Mouse (Mus musculus): ENCODE results near the gene 1700088E04Rik. TPM values are rescaled to one million over a fixed set of nuclear protein-coding genes. Genes with fewer than 3 reads are reported as not detected.
A peak's percentile ranks its signal among the peaks of the same experiment; 100 is the strongest.

1700088E04Rik gene
- polyA plus RNA-seq, 1 experiment from 2014 or later, result 6.9 TPM

DNA sequence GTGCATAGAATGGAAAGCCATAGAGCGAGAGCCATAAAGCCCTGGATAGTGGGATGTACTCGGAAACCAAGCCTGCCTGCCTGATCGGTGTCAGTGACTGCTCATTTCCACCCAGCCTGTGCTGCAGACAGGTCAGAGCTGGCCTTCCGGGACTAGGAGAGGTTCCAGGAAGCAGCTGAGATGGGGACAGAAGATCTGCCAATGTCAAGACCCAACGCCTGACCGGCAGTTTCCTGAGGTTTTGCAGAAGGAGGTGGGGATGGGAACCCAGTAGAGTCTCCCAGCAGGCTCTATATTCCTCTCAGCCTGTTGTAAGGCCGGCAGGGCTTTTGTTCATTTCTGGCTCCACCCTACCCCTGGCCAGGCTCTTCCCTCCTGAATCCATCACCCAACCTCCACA is 42.2 kb downstream of the 1700088E04Rik start:
- WGBS, result 55% methylated on average over 7 of the region's 7 CpGs
- peaks cover 39% of the 10 kb centered on the region for H3K4me1 ChIP-seq (ENCODE audit: control insufficient read depth, insufficient read depth, low read length)
- H3K27ac ChIP-seq (ENCODE audit: low read length), result peak overlapping the region; percentile 95
- no peaks in the 10 kb centered on the region for H3K9me3 ChIP-seq (replicated peaks; ENCODE audit: control insufficient read depth, low read length)
- H3K9ac ChIP-seq (ENCODE audit: low read length), result peak overlapping the region; percentile 28; the same call in 1 of the 2 replicates
- no peak for ATAC-seq (ENCODE audit: insufficient read depth, low FRiP score)
- no peak overlapping the region for H3K4me2 ChIP-seq (ENCODE audit: low read depth, low read length)
- no peaks in the 10 kb centered on the region for H3K36me3 ChIP-seq (ENCODE audit: control insufficient read depth, insufficient read depth, low read length)
- H3K27me3 ChIP-seq (ENCODE audit: control insufficient read depth, insufficient read depth, low read length), result no peaks in the 10 kb centered on the region
- no peak overlapping the region for H3K4me3 ChIP-seq (replicated peaks; ENCODE audit: low read length)

DNA sequence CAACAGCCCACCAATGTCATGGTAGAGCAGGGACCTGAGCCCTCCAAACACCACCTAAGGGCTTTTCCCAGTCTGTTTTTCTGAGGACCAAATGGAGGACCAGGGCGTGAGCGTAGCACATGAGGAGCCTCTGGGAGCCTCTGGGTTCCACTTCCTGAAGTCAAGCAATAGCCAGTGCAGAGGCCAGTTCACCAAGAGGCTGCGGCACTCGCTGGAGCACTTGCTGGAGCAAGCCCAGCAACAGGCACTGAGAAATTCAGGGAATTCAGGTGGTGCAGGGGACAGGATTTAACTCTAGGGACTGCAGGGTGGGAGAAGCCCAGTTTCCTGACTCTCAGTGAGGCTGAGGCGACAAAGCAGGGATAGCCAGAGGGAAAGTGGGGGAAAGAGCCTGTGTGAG is 42.8 kb downstream of the 1700088E04Rik start:
- H3K4me3 ChIP-seq (replicated peaks; ENCODE audit: low read length), result no peak overlapping the region
- 52% methylated on average over 5 of the region's 5 CpGs for WGBS
- H3K4me2 ChIP-seq (ENCODE audit: low read depth, low read length), result 0 out of 2 replicates have a peak overlapping the region, but pooled peaks have one; percentile 35
- H3K27me3 ChIP-seq (ENCODE audit: control insufficient read depth, insufficient read depth, low read length), result no peaks in the 10 kb centered on the region
- peak overlapping the region; percentile 95 for H3K27ac ChIP-seq (ENCODE audit: low read length)
- no peak for ATAC-seq (ENCODE audit: insufficient read depth, low FRiP score)
- no peaks in the 10 kb centered on the region for H3K36me3 ChIP-seq (ENCODE audit: control insufficient read depth, insufficient read depth, low read length)
- no peaks in the 10 kb centered on the region for H3K9me3 ChIP-seq (replicated peaks; ENCODE audit: control insufficient read depth, low read length)
- H3K9ac ChIP-seq (ENCODE audit: low read length), result peak overlapping the region; percentile 57
- H3K4me1 ChIP-seq (ENCODE audit: control insufficient read depth, insufficient read depth, low read length), result peaks cover 39% of the 10 kb centered on the region

DNA sequence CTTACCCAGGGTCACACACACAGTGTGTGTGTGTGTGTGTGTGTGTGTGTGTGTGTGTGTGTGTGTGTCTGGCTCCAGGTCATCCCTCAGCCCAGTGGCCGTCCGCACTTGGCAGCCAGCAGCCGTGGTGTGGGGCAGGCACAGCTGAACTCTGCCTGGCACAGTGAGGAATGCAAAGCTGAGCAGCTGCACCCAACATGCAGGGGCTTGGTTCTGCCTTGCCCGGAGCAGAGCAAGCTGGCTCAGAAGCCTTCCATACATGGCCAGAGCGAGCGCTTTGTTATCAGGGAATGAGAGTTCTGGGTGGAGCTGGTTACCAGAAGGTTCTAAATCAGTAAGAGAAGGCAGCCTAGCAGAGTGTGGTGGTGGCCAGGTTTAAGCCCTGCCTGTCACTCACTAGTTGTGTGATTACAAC is 43.4 kb downstream of the 1700088E04Rik start:
- Histone ChIP-seq H3K27ac (ENCODE audit: low read length) (peak overlapping the region; percentile 95), H3K4me3 (replicated peaks; ENCODE audit: low read length) (no peak overlapping the region), H3K36me3 (ENCODE audit: control insufficient read depth, insufficient read depth, low read length) (no peaks in the 10 kb centered on the region), H3K27me3 (ENCODE audit: control insufficient read depth, insufficient read depth, low read length) (no peaks in the 10 kb centered on the region), H3K9ac (ENCODE audit: low read length) (peak overlapping the region; percentile 57), H3K9me3 (replicated peaks; ENCODE audit: control insufficient read depth, low read length) (no peaks in the 10 kb centered on the region), H3K4me1 (ENCODE audit: control insufficient read depth, insufficient read depth, low read length) (peaks cover 39% of the 10 kb centered on the region), H3K4me2 (ENCODE audit: low read depth, low read length) (peak overlapping the region; percentile 35)
- 18% methylated on average over 6 of the region's 6 CpGs for WGBS
- ATAC-seq (ENCODE audit: insufficient read depth, low FRiP score), result peak; percentile 87

- no peak for ATAC-seq (ENCODE audit: insufficient read depth, low FRiP score)
- Histone ChIP-seq H3K4me3 (replicated peaks; ENCODE audit: low read length) (no peak overlapping the region), H3K9ac (ENCODE audit: low read length) (peak overlapping the region; percentile 57), H3K27ac (ENCODE audit: low read length) (peak overlapping the region; percentile 95), H3K4me2 (ENCODE audit: low read depth, low read length) (peak overlapping the region; percentile 35), H3K4me1 (ENCODE audit: control insufficient read depth, insufficient read depth, low read length) (peaks cover 39% of the 10 kb centered on the region), H3K36me3 (ENCODE audit: control insufficient read depth, insufficient read depth, low read length) (no peaks in the 10 kb centered on the region), H3K27me3 (ENCODE audit: control insufficient read depth, insufficient read depth, low read length) (no peaks in the 10 kb centered on the region), H3K9me3 (replicated peaks; ENCODE audit: control insufficient read depth, low read length) (no peaks in the 10 kb centered on the region)
- WGBS, result 15% methylated on average over 2 of the region's 2 CpGs
Observed at GRCm38 (mm10) chr15:79097135-79097534, 43.9 kb downstream of the 1700088E04Rik start.

GRCm38 (mm10) chr15:79096556-79096955 is 44.5 kb downstream of the 1700088E04Rik start:
- Histone ChIP-seq H3K36me3 (ENCODE audit: control insufficient read depth, insufficient read depth, low read length) (no peaks in the 10 kb centered on the region), H3K9me3 (replicated peaks; ENCODE audit: control insufficient read depth, low read length) (no peaks in the 10 kb centered on the region), H3K4me3 (replicated peaks; ENCODE audit: low read length) (no peak overlapping the region), H3K27ac (ENCODE audit: low read length) (peak overlapping the region; percentile 95), H3K4me1 (ENCODE audit: control insufficient read depth, insufficient read depth, low read length) (peaks cover 36% of the 10 kb centered on the region), H3K27me3 (ENCODE audit: control insufficient read depth, insufficient read depth, low read length) (no peaks in the 10 kb centered on the region), H3K4me2 (ENCODE audit: low read depth, low read length) (no peak overlapping the region), H3K9ac (ENCODE audit: low read length) (0 out of 2 replicates have a peak overlapping the region, but pooled peaks have one; percentile 19)
- 59% methylated on average over 3 of the region's 3 CpGs for WGBS
- no peak for ATAC-seq (ENCODE audit: insufficient read depth, low FRiP score)

DNA sequence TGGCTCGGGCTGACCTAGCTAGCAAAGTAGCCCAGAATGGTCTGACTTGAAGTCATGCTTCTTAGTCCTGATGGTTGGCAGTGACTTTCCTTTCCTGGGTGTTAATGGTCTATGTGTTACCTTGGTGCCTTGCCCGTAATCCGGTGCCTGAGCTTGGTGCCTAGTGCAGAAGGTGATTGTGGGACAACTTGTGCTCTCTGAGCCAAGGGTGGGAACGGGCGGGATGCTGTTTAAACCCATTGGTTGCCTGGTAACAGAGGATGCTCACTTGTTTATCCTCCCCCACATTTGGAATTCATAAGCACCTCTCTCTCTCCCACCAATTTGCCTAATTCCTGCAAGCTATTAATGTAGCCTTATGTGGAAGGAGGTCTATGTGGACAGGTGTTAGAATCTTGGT is 45.6 kb downstream of the 1700088E04Rik start:
- H3K27me3 ChIP-seq (ENCODE audit: control insufficient read depth, insufficient read depth, low read length), result no peaks in the 10 kb centered on the region
- no peak overlapping the region for H3K4me3 ChIP-seq (replicated peaks; ENCODE audit: low read length)
- H3K9me3 ChIP-seq (replicated peaks; ENCODE audit: control insufficient read depth, low read length), result no peaks in the 10 kb centered on the region
- no peak overlapping the region for H3K9ac ChIP-seq (ENCODE audit: low read length)
- peaks cover 29% of the 10 kb centered on the region for H3K4me1 ChIP-seq (ENCODE audit: control insufficient read depth, insufficient read depth, low read length)
- H3K27ac ChIP-seq (ENCODE audit: low read length), result 0 out of 2 replicates have a peak overlapping the region, but pooled peaks have one; percentile 95
- no peaks in the 10 kb centered on the region for H3K36me3 ChIP-seq (ENCODE audit: control insufficient read depth, insufficient read depth, low read length)
- H3K4me2 ChIP-seq (ENCODE audit: low read depth, low read length), result no peak overlapping the region
- 82% methylated on average over 5 of the region's 5 CpGs for WGBS
- no peak for ATAC-seq (ENCODE audit: insufficient read depth, low FRiP score)

DNA sequence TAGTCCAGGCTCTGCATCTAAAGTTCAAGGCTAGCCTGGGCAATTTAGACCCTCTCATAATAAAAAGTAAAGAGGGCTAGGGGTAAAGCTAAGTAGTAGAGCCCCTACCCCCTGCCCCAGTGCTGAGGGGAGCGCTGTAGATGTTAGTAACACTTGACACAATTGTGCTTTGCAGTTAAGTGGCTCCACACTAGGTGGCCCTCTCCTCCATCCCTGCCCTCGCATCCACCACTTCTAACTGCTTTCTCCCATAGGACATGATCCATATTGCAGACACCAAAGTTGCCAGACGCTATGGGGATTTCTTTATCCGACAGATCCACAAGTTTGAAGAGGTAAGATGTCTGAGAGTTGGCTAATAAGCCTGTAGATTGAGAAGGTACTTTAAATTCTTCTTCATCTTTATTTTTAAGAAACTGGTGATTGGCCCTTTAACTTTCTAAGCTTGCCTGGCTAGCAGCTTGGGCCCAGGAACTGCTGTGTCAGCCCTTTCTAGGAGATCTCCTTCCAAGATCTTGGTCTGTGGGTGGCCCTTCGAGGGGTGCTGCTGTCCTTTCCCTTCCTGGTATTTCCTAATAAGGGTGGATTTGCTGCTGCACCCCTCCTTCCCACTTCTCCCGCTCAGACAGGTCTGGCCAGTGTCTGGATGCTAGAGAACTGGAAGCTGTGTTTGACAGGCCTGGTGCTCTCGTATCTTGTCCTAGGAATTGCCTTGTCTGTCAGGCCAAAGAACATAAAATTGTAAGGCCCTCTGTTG is 47.8 kb downstream of the 1700088E04Rik start:
- Histone ChIP-seq H3K4me1 (ENCODE audit: control insufficient read depth, insufficient read depth, low read length) (peaks cover 22% of the 10 kb centered on the region), H3K4me2 (ENCODE audit: low read depth, low read length) (no peak overlapping the region), H3K27me3 (ENCODE audit: control insufficient read depth, insufficient read depth, low read length) (no peaks in the 10 kb centered on the region), H3K36me3 (ENCODE audit: control insufficient read depth, insufficient read depth, low read length) (peaks cover 12% of the 10 kb centered on the region), H3K4me3 (replicated peaks; ENCODE audit: low read length) (no peak overlapping the region), H3K9ac (ENCODE audit: low read length) (0 out of 2 replicates have a peak overlapping the region, but pooled peaks have one; percentile 2), H3K9me3 (replicated peaks; ENCODE audit: control insufficient read depth, low read length) (no peaks in the 10 kb centered on the region), H3K27ac (ENCODE audit: low read length) (peak overlapping the region; percentile 82)
- 48% methylated on average over 7 of the region's 7 CpGs for WGBS
- peak; percentile 74 for ATAC-seq (ENCODE audit: insufficient read depth, low FRiP score)

- Histone ChIP-seq H3K4me1 (ENCODE audit: control insufficient read depth, insufficient read depth, low read length) (peaks cover 12% of the 10 kb centered on the region), H3K9me3 (replicated peaks; ENCODE audit: control insufficient read depth, low read length) (no peaks in the 10 kb centered on the region), H3K27me3 (ENCODE audit: control insufficient read depth, insufficient read depth, low read length) (no peaks in the 10 kb centered on the region), H3K9ac (ENCODE audit: low read length) (0 out of 2 replicates have a peak overlapping the region, but pooled peaks have one; percentile 2), H3K4me2 (ENCODE audit: low read depth, low read length) (no peak overlapping the region), H3K27ac (ENCODE audit: low read length) (peak overlapping the region; percentile 15; the same call in 1 of the 2 replicates), H3K36me3 (ENCODE audit: control insufficient read depth, insufficient read depth, low read length) (peaks cover 12% of the 10 kb centered on the region), H3K4me3 (replicated peaks; ENCODE audit: low read length) (no peak overlapping the region)
- no peak for ATAC-seq (ENCODE audit: insufficient read depth, low FRiP score)
- WGBS, result 77% methylated on average over 6 of the region's 6 CpGs
Observed at GRCm38 (mm10) chr15:79092284-79092683, 48.8 kb downstream of the 1700088E04Rik start.

GRCm38 (mm10) chr15:79079567-79079966 is 61.5 kb downstream of the 1700088E04Rik start:
- H3K27me3 ChIP-seq (ENCODE audit: control insufficient read depth, insufficient read depth, low read length), result no peaks in the 10 kb centered on the region
- peaks cover 9% of the 10 kb centered on the region for H3K4me1 ChIP-seq (ENCODE audit: control insufficient read depth, insufficient read depth, low read length)
- no peaks in the 10 kb centered on the region for H3K9me3 ChIP-seq (replicated peaks; ENCODE audit: control insufficient read depth, low read length)
- WGBS, result 89% methylated on average over 7 of the region's 7 CpGs
- no peak overlapping the region for H3K4me2 ChIP-seq (ENCODE audit: low read depth, low read length)
- no peak for ATAC-seq (ENCODE audit: insufficient read depth, low FRiP score)
- H3K4me3 ChIP-seq (replicated peaks; ENCODE audit: low read length), result no peak overlapping the region
- no peak overlapping the region for H3K9ac ChIP-seq (ENCODE audit: low read length)
- H3K27ac ChIP-seq (ENCODE audit: low read length), result no peak overlapping the region
- H3K36me3 ChIP-seq (ENCODE audit: control insufficient read depth, insufficient read depth, low read length), result peaks cover 33% of the 10 kb centered on the region

All from stomach, embryonic 16.5 days (tissue).